Mouse (Mus musculus) frontal cortex, adult (tissue): Measurements from ENCODE around the gene Spry2.

ENCODE experiments used
- ATAC-seq: cut with Nextera tagmentation; 2 replicates; pipeline ENCODE4 v1.9.2; 2017; ENCODE audit warnings: mild to moderate bottlenecking, moderate library complexity, mixed read lengths; ENCODE audit not compliant: low TSS enrichment

Gene Spry2

GRCm38 (mm10) chr14:105892941-105893622 lies 3.5 kb downstream of the Spry2 start:
- ATAC-seq, result 0 out of 2 replicates have a peak, but pooled peaks have one; percentile 1

DNA sequence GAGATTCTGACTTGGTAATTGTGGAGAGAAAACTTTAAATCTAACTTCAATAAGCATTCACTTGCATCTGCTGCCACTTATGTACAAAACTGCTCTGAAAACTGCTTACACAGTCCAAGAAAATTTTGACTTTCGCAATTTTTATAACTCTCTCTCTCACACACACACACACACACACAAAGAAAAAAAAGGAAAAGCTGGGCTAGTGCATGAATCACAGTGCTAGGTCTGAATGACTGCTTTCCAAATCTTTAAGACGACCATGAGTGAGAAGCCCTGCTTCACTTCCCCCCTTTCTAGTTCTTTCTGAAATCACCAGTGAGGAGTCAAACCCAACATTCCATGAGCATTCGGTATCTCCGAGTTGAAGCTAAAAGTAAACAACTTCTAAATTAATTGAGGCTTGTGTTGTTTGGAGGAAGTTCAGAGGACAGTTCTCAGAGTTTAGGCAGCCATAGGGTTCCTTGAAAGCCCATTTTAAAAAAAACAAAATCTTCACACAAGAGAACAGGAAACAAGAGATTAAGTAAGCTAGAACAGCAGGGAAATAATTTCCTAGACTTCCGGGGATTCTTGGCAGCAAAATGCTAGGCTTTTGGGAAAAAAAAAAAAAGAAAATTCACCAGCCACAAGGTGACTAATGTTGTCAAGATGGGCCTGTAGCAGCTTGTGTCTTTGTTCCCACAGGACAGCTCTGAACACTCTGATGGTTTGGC lies 5.9 kb downstream of the Spry2 start:
- ATAC-seq, result no peak

GRCm38 (mm10) chr14:105886643-105887374 lies 9.8 kb downstream of the Spry2 start:
- ATAC-seq, result no peak

DNA sequence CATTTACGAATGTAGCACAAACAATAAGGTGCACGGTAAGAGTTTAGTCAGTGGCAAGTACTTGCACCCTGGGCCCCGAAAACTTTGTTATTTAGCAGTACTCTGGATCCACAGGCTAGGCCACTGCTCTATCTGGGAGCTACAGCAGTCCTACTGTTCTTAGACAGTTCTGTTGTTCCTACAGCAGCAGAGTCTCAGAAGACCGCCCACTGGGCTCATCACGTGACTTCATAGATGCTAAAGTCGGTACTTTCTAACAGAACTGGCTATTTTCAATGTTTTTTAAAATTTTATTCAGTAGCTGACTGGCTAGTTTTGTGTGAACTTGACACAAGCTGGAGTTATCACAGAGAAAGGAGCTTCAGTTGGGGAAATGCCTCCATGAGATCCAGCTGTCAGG lies 11.4 kb downstream of the Spry2 start:
- no peak for ATAC-seq

DNA sequence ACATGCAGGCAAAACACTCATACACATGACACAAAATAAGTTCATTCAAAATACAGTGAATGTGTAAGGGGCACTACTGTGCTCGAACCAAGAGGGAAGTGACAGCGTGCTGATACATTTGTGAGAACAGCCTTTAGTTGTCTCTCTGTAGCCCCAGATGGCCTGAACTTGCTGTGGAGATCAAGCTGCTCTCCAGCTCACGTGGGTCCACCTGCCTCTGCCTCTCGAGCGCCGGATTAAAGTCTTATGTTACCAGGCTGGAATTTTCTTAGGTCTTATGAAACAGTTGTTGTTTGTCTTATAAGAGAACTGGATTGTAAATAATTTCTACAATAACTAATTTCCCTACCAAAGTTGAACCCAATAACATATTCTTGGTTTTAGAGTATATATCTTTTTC lies 13.4 kb downstream of the Spry2 start:
- no peak for ATAC-seq

- no peak for ATAC-seq
Measured at GRCm38 (mm10) chr14:105878359-105878758, 18.3 kb downstream of the Spry2 start.

GRCm38 (mm10) chr14:105876375-105876774 lies 20.2 kb downstream of the Spry2 start:
- no peak for ATAC-seq

- ATAC-seq, result no peak
Measured at GRCm38 (mm10) chr14:105870370-105870936, 26.2 kb downstream of the Spry2 start.

DNA sequence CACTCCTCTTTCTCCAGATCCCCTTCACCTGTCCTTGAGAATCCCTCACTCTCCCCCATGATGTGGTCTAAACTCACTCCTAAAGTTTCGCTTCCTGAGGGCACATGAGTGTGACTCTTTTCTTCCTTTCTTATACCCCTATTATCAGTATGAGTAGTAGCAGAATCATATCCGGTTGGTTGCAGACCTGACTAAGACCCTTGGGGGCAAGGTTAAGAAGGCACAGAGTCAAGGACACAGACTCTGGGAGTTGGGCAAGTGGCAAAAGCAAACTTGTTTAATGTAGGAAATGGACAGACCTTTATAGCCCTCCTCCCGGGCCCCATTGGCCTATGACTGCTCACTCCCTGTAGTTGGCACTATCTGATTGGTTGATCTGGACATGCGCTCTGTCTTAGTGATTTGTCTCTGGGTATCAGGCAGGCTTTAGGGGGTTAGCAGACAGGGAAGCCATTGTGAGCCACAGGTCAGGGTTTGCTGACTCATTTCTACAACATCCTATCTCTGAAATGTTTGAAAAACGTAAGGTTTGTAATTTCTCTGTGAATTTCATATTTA lies 31.2 kb downstream of the Spry2 start:
- no peak for ATAC-seq

DNA sequence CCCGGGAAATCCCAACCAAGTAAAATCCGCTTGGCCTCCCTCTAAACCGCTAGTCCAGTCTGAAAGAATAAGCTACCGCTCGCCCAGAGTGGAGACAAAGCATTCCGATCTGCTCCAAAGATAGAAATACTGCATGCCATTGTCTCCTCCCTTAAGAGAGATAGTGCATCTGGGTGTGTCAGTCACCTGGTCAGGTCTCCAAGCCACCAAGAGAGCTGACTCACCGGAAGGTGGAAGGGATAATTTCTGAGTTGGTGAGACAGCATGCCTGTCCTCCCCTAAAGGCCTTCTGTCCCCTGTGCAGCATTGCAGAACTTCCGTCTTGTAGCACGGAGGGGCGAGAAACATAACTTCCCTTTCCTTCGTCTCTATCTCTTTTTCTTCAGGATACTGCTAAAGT lies 34.4 kb downstream of the Spry2 start:
- ATAC-seq, result no peak

GRCm38 (mm10) chr14:105860920-105861319 lies 35.7 kb downstream of the Spry2 start:
- no peak for ATAC-seq

DNA sequence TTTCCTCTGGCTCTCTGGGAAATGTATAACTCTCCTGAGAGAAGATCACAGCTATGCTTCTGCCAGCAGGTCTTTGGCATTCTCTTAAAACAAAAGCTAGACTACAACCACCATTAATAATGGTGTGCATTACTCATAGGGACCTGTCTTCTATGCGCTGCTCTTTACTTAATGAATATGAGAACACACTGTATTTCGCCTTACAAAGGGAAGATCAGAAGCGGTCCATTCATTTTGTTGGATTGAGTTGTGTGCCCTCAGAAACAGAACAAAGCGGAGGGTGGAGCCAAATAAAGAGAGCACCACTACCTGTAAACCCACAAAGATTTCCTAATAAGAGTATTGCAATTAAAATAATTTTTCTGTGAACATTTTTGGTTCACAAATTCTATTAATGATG lies 36.3 kb downstream of the Spry2 start:
- no peak for ATAC-seq

DNA sequence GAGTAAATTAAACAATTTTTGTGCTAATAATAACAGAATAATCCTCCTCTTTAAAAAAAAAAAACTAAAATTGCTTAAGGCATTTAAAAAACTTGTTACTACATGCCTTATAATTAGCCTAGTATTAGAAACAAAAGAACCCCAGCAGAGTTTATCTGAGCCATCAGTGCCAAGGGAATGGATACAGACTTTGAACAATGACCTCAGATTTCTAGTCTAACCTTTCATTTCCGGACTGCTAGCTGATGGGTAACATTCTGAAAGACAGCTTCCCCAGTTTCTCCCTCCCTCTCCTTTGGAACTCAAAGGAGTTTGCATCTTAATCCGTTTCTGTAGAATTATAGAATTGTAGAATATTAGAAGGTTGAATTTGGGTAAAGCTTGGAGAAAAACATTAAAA lies 36.7 kb downstream of the Spry2 start:
- no peak for ATAC-seq

GRCm38 (mm10) chr14:105859368-105859767 lies 37.3 kb downstream of the Spry2 start:
- ATAC-seq, result no peak

DNA sequence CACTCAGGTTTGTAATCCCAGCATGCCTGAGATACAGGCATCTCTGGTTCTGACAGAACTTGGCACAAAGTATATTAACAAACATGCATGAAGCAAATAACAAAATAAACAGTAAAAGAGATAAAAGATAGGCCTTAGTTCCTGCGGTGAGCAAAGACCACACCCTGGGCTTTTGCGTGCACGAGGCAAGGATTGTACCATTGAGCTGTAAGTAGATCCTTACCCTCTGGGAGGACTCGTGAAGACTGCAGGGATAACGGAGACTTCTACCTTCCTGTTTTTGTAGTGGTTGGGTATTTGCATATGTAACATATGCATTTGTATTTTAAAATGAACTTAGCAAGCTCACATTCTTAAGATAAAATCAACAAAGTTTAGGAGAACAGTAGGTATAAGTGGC lies 37.7 kb downstream of the Spry2 start:
- no peak for ATAC-seq

DNA sequence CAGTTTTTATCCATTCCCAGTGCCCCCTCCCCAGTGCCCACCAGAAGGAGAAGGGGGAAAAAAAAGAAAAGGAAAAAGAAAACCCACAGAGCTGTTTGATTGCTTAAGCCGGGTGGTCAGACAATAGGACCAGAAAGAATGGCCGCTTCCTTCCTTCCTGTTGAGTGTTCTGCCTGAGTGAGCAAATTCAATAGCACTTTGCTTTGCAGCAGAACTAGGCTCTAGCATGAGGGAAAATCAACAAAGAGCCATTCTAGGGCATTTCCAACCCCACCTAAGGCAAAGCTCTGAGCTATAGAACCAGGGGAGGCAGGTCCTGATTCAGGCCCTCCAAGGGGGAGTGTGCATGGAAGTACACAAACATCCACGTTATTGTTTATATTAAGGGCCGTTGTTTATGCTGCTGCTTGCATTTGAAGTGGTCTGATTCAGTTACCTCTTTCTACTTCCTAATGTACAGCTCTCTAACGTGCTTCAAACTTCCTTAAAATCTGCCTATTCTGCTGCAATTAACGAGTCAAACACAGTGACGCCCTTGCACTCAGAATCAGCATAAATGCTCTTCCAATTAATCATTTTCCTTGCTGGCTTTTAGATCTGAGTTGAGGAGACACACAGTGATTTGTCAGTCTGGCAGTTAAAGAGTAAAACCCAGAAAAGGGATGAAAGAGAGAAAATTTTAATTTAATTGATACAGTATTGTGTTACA lies 45.1 kb downstream of the Spry2 start:
- no peak for ATAC-seq
